Mouse (Mus musculus) kidney, postnatal 0 days (tissue): ENCODE results near the gene Col23a1. TPM values are rescaled to one million over a fixed set of nuclear protein-coding genes. Genes with fewer than 3 reads are reported as not detected.
A peak's percentile ranks its signal among the peaks of the same experiment; 100 is the strongest.

Experiments
- ATAC-seq: fragments of 200-750 bp; cut with Nextera tagmentation; replicated peaks from 2 replicates; pipeline ENCODE4 v1.8.0; 2017; ENCODE audit warnings: low read depth, moderate number of reproducible peaks, moderate TSS enrichment, moderate library complexity; ENCODE audit not compliant: low FRiP score
- DNase-seq: peaks from one replicate; pipeline ENCODE4 v3.0.0-alpha.2; 2016; ENCODE audit warnings: low spot score
- H3K27ac ChIP-seq: fragments of 300-500 bp; sonication (generic); 2 replicates; pipeline ENCODE4 v1.5.1; 2014; ENCODE audit warnings: mild to moderate bottlenecking
- H3K27me3 ChIP-seq: fragments of 300-500 bp; sonication (generic); 2 replicates; pipeline ENCODE4 v1.6.1; 2014; ENCODE audit warnings: low read length, mixed read lengths; ENCODE audit not compliant: insufficient read depth
- H3K36me3 ChIP-seq: fragments of 300-500 bp; sonication (generic); 2 replicates; pipeline ENCODE4 v1.6.1; 2014; ENCODE audit warnings: low read length, mixed read lengths; ENCODE audit not compliant: insufficient read depth
- H3K4me1 ChIP-seq: fragments of 300-500 bp; sonication (generic); replicated peaks from 2 replicates; pipeline ENCODE4 v1.6.1; 2014; ENCODE audit warnings: antibody characterized with exemption, low read length, mixed read lengths; ENCODE audit not compliant: insufficient read depth
- H3K4me2 ChIP-seq: fragments of 300-500 bp; sonication (generic); 2 replicates; pipeline ENCODE4 v1.6.1; 2014; ENCODE audit warnings: mild to moderate bottlenecking, low read length, moderate library complexity, mixed read lengths
- H3K4me3 ChIP-seq: fragments of 300-500 bp; sonication (generic); replicated peaks from 2 replicates; pipeline ENCODE4 v1.5.1; 2014; ENCODE audit warnings: low read depth, low read length
- H3K9ac ChIP-seq: fragments of 300-500 bp; sonication (generic); 2 replicates; pipeline ENCODE4 v1.6.1; 2014; ENCODE audit warnings: low read depth, low read length
- H3K9me3 ChIP-seq: fragments of 300-500 bp; sonication (generic); replicated peaks from 2 replicates; pipeline ENCODE4 v1.6.1; 2016; ENCODE audit warnings: low read length, inconsistent platforms, mixed read lengths
- CTCF ChIP-seq: IDR thresholded peaks from 2 replicates; pipeline ENCODE4 v1.5.1; 2016; ENCODE audit warnings: antibody characterized with exemption, low read depth, mild to moderate bottlenecking, moderate library complexity
- WGBS: fragments of 180-500 bp; shearing (Covaris S2); extraction: QIAGEN DNeasy Blood & Tissue Kit; methylation state at CpG from one replicate; pipeline ENCODE4 v1.1.7; 2014; 5-methylcytosine and 5-hydroxymethylcytosine counted together
- polyA plus RNA-seq: library from polyadenylated mRNA; unstranded; fragments of >200 nt; fragmentation: Nextera tagmentation; extraction: Ambion mirVana; gene quantifications from 2 replicates; pipeline ENCODE4 v1.2.1, GENCODE M21; 2015

The Col23a1 gene
- polyA plus RNA-seq: 6.0 and 6.8 TPM in 2 replicates

DNA sequence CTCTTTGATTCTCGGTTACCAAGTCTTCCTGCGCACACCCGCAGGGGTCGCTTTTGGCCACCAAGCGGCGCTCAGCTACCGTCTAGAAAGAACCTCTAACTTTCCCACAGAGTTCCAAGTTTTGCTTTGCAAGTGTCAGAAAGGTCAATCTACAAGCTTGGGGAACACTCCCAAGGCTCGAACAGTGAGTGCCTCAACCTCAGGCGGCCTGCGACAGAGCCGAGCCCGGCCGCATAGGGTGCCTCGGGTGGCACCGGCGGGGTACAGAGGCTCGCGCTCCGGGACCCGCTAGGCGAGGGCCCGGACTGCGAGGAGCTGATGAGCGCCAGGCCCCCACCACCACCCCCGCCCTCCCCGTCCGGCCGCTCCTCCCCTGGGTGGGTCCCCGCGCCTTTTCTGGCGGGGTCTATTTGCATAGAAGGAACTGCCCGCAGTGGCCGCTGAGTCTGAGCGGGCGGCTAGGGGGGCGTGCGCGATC is at the start of gene Col23a1:
TSS of gene Col23a1 (plus strand) at position 357 of the 478 bp plus-strand sequence.
- peak within 1 kb of the TSS; percentile 31; the same call in 1 of the 2 replicates for H3K27ac ChIP-seq
- ATAC-seq: peak; percentile 84
- 1% methylated on average over 36 of the region's 38 CpGs for WGBS

DNA sequence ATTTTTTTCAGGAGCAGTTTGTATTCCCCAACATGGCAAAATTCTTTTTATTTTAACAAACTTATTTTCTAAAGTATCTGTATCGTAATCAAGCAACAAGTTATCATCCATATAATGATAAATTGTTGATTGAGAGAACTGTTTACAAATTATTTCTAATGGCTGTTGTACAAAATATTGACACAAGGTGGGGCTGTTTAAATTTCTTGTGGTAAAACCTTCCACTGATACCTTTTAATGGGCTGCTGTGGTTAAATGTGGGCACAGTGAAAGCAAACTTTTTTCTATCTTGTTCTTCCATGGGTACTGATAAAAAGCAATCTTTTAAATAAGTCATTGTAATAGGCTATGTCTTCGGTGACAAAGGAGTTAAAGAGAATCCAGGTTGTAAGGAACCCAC is 46.8 kb upstream of the Col23a1 start:
- WGBS: 90% methylated on average over 2 of the region's 2 CpGs
- TF ChIP-seq CTCF: peak; percentile 12; the same call in 1 of the 2 replicates
- Histone ChIP-seq H3K27me3 (no peaks in the 10 kb centered on the region), H3K4me2 (no peak overlapping the region), H3K4me3 (no peak overlapping the region), H3K9me3 (no peaks in the 10 kb centered on the region; the same call in 1 of the 2 replicates), H3K27ac (no peak overlapping the region), H3K36me3 (no peaks in the 10 kb centered on the region), H3K4me1 (no peaks in the 10 kb centered on the region), H3K9ac (no peak overlapping the region)
- ATAC-seq: no peak
- DNase-seq: no peak

More for the DNA sequence above, at the start of gene Col23a1:
- Histone ChIP-seq H3K27me3 (no peaks in the 10 kb centered on the region), H3K9ac (peak within 1 kb of the TSS; percentile 63), H3K36me3 (no peaks in the 10 kb centered on the region), H3K4me1 (0 out of 2 replicates have a peak, but pooled peaks cover 3% of the 10 kb centered on the region), H3K9me3 (no peaks in the 10 kb centered on the region), H3K4me3 (peak within 1 kb of the TSS; percentile 67), H3K4me2 (peak within 1 kb of the TSS; percentile 92)
- DNase-seq: peak; percentile 93
- peak; percentile 92 for TF ChIP-seq CTCF

DNA sequence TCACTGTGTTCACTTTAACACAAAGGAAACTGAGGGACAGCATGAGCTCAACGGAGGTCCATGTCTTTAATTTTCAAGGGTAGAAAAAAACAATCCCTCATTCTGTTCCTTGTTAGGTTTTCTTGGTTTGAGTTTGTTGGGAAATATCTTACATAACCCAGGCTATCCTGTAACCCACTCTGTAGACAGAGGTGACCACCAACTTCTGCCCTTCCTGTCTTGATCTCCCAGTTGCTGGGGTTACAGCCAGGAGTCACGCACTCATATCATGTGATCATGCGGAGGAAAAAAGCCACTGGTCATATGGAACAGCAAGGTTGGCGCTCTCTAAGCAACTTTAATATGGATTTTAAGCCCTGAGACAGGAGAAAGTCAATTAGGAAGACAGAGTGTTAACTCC is 32.7 kb upstream of the Col23a1 start:
- DNase-seq (no peak), ATAC-seq (no peak)
- no peaks in the 10 kb centered on the region for H3K27me3 ChIP-seq
- H3K4me2 ChIP-seq: no peak overlapping the region
- no peaks in the 10 kb centered on the region for H3K4me1 ChIP-seq
- H3K9ac ChIP-seq: no peak overlapping the region
- no peak for TF ChIP-seq CTCF
- no peaks in the 10 kb centered on the region for H3K36me3 ChIP-seq
- no peaks in the 10 kb centered on the region for H3K9me3 ChIP-seq
- no peak overlapping the region for H3K27ac ChIP-seq
- WGBS: 87% methylated on average over 4 of the region's 4 CpGs
- no peak overlapping the region for H3K4me3 ChIP-seq

DNA sequence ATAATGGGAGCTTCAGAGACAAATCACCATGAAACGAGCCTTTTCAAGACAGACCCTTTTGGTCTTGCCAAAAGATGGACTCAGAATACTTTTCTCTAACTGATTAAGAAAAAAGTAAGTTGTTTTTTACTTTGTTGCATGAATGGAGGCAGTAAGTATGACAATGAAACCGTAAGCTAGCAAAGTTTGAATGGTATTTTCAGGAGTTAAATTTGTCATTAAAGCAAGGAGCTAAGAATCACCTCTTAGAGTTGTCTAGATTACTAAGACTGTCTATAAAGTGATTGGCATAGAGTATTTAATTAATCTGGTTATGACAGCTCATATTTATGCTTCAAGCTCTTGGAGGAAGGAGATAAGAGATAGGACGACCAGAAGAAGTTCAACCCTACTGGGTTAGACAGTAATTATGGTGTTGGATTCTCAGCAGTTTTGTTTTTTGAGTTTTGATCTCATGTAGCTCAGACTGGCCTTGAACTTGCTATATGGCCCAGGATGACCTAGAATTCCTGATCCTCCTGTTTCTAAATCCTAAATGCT is 28.0 kb upstream of the Col23a1 start, which contains the start of gene Clk4:
TSS of gene Clk4 (plus strand) at position 51 of the 540 bp plus-strand sequence.
- peaks cover 13% of the 10 kb centered on the region; the same call in 1 of the 2 replicates for H3K4me1 ChIP-seq
- WGBS: 85% methylated on average over 3 of the region's 3 CpGs

GRCm38 (mm10) chr11:51262342-51263285 is 27.1 kb upstream of the Col23a1 start, which contains the start of gene BC049762:
Gene BC049762, minus strand, starts transcription at chr11:51263046.
- peak within 1 kb of the TSS; percentile 81 for H3K4me2 ChIP-seq
- H3K4me3 ChIP-seq: peak within 1 kb of the TSS; percentile 85
- TF ChIP-seq CTCF: peak; percentile 40
- ATAC-seq: peak; percentile 98
- peaks cover 13% of the 10 kb centered on the region; the same call in 1 of the 2 replicates for H3K4me1 ChIP-seq
- H3K36me3 ChIP-seq: no peaks in the 10 kb centered on the region; the same call in 1 of the 2 replicates
- no peaks in the 10 kb centered on the region for H3K9me3 ChIP-seq
- H3K27ac ChIP-seq: peak within 1 kb of the TSS; percentile 95
- WGBS: 8% methylated on average over 57 of the region's 57 CpGs
- H3K9ac ChIP-seq: peak within 1 kb of the TSS; percentile 96
- peak; percentile 98 for DNase-seq
- H3K27me3 ChIP-seq: no peaks in the 10 kb centered on the region

More for the DNA sequence above, 28.0 kb upstream of the Col23a1 start, which contains the start of gene Clk4:
- no peak for DNase-seq
- H3K4me2 ChIP-seq: peak within 1 kb of the TSS; percentile 81
- peak within 1 kb of the TSS; percentile 81 for H3K27ac ChIP-seq
- ATAC-seq: no peak
- H3K9ac ChIP-seq: peak within 1 kb of the TSS; percentile 96
- H3K4me3 ChIP-seq: peak within 1 kb of the TSS; percentile 85
- no peak for TF ChIP-seq CTCF
- no peaks in the 10 kb centered on the region for H3K27me3 ChIP-seq
- no peaks in the 10 kb centered on the region for H3K9me3 ChIP-seq
- H3K36me3 ChIP-seq: no peaks in the 10 kb centered on the region
